Mouse (Mus musculus) retina, postnatal 7 days (tissue): ENCODE data around the gene Peli2.

Source experiments
- DNase-seq: peaks from one replicate; pipeline ENCODE4 v3.0.0-alpha.2; 2012; ENCODE audit warnings: low read depth, low spot score

Peli2 gene

GRCm38 (mm10) chr14:48125971-48126370 lies 5.3 kb downstream of the Peli2 start:
- DNase-seq, result no peak

DNA sequence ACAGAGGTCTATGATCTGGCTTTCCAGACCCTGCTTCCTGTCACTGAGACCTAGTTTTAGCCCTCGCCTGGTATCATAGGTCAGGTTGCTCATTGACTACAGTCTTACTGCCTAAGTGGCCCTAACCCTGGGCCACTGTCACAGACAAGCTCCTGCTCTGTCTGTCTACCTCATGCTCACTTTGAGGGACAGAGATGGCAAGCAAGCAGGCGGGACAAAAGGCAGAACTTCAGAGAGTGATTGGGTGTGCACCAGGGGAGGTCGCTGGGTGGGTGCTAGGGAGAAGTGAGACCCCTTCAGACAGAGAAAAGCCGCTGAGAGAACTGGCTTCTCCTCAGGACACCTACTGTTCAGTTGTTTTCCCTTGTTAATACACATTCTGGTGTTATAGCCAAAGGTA lies 6.3 kb downstream of the Peli2 start:
- DNase-seq, result no peak

- no peak for DNase-seq
Observed at GRCm38 (mm10) chr14:48127609-48128185, 7.1 kb downstream of the Peli2 start.

- DNase-seq, result no peak
Observed at GRCm38 (mm10) chr14:48128701-48129100, 8.1 kb downstream of the Peli2 start.

DNA sequence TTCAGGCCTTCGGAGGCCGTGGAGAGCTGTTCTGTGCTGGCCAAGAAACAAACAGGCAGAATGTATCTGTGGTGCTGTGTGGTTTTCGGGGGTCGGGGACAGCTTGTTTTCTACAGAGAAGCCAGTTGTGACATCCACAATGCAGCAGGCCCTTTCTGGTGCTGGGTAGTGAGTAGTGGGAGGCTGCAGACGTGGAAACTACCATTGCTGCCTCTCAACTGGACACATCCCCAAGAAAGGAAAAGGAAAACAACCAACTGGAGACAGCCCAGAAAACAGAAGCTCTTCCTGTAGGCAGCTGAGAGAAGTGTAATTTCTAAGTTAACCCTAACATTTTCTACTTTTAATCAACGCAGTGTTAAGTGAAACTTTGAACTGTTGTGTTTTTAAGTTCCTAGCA lies 9.4 kb downstream of the Peli2 start:
- DNase-seq, result no peak

GRCm38 (mm10) chr14:48130761-48131575 lies 10.3 kb downstream of the Peli2 start:
- DNase-seq, result no peak

DNA sequence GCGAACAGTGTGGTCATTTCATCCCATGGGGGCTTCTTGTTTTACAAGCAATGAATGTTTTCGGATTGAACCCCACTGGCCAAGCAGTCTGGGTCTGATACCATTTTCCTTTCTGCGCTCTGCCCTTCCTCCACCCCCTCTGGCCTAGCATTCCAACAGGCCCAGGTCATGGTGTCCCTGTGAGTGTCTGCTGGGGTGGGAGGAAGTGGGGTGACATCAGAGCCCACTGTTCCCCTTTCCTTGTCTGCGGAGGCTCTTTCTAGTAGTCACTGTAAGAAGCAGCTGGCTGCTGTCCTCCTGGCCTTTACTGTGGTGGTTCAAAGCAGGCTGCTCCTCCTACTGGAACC lies 10.9 kb downstream of the Peli2 start:
- DNase-seq, result no peak

GRCm38 (mm10) chr14:48132241-48132640 lies 11.6 kb downstream of the Peli2 start:
- no peak for DNase-seq

DNA sequence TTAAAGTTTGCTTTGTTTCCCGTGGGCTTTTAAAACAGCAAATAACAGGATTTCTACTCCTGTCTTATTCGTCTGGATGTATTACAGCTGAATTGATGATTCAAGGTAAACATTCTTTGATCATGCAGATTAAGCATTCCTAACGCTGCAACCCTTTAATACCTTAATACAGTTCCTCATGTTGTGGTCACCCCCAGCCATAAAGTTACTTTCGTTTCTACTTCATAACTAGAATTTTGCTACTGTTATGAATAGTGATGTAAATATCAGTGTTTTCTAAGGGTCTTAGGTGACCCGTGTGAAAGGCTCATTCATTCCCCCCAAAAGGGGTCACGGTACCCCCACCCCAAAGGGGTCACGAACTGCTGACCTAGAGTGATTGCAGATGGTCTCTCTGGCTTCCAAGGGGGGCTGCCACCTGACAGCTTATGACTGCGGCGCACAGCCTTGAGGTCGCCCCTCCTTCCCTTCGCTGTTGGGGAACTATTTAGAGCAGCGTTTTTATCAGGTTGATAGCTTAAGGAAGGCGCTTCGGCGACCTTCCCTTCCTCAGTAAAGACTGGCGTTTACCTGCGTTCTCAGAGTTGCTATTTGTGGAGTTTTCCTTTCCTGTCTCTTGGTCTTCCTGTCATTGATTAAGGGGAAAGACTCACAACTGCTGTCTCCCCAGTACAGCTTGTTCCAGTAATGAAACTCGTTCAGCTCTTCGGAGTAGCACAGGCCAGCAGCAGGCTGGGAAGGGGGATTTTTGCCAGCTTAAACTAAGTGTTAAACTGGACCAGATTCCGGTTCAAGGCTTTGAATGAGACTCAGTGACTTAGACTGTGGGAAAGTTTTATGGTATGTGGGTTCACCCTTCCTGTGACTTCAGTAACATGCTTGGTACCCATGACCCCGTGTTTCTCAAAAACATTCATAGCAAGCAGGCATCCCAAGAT lies 12.5 kb downstream of the Peli2 start:
- DNase-seq, result no peak

DNA sequence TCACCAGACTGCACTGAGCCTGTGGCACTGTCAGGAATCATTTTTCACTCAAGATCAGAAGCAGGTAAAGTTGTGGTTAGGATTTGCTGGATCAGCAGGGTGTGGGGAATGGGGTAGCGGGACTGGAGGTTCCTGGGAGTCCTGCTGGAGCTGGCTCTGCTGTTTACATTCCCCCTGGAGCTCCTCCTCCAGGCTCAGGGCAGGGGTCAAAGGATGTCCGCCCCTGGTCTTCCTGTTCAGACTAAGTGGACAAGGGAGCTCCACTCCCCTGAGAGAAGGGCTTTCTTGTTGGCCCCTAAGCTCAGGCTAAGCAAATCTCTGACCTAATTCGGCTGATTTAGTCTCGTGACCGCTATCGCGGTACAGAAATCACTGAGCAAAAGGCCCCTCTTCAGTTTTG lies 13.7 kb downstream of the Peli2 start:
- peak; percentile 69 for DNase-seq

DNA sequence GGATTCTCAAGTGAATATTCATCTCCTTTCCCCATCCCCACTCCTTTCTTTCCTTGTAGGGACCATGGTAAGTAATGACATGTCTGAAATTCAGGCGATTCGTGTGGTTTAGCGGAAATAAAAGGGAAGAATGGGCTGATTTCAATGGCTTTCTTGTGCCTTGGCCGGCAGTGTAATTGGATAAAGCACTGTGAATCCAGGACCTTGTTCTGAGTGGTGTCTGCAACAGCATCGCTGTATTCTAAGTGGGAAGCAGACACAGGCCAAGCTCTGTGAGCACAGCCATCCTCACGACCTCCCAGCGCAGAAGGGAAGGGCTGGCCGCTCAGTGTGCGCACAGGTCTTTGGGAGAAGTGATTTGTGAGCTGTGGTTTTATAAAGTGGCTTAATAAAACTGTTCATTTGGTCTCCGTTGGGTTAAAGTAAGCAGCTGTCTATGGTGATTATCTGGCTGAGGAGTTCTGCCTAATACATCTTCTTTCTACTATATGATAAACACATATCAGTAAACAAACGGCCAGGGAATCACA lies 15.3 kb downstream of the Peli2 start:
- no peak for DNase-seq

DNA sequence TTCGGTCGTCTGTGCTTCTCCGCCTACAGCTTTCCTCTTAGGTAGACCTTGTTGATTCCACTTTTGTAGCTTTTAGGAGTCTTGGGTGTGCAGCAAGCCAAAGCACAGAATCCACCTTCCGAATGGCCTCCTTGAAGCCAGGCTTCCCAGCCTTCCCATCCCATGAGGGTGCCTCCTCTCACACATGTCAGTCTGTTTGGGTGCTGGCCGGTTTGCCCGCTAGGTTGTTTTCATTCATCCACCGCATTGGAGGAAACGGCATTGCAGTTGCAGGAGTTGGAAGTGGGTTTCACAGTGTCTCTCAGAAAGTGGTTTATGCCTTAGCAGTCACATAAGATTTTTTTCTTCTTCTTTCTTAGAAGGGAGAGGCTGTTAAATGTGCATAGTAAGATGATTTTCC lies 17.1 kb downstream of the Peli2 start:
- DNase-seq, result no peak

- DNase-seq, result no peak
Observed at GRCm38 (mm10) chr14:48138138-48138537, 17.5 kb downstream of the Peli2 start.

GRCm38 (mm10) chr14:48139409-48139808 lies 18.8 kb downstream of the Peli2 start:
- DNase-seq, result no peak

GRCm38 (mm10) chr14:48141694-48142093 lies 21.1 kb downstream of the Peli2 start:
- DNase-seq, result no peak

DNA sequence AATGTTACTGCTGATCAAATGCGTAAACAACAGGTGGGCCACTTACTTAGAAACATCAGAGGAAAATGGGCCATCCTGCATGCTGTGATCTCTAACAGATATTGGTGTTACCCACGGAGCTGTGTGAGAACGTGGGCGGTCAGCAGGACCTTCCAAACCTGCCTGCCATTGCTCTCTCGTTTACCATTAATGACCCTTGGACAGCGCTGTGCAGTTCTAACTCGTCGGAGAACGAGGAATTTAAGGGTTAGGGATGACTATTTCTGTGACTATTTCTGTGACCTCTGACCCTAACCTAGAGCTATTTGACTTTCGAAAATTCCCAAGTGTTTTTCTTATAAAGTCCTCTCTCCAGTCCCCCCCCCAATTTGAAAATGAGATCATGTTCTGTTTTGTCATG lies 22.1 kb downstream of the Peli2 start:
- DNase-seq, result no peak

- no peak for DNase-seq
Observed at GRCm38 (mm10) chr14:48143141-48143540, 22.5 kb downstream of the Peli2 start.

DNA sequence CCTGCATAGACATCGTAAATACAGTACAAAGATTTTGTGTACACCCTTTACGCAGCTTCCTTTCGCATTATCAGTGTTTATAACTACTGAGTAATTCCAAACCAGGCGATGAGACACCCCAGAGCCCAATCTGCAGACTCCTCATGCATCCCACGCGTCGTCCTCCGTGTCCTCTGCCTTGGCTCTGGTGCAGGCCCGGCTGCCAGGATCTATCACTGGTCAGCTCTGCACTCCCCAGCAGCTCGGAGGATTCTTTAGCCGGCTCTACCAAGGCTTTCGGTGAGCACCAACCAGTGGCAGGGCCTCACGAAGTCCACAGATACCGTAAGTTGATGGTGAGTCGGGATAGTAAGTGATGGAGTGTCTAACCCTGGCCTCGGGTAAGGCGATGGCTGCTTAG lies 23.7 kb downstream of the Peli2 start:
- no peak for DNase-seq

GRCm38 (mm10) chr14:48147688-48148087 lies 27.1 kb downstream of the Peli2 start:
- DNase-seq, result no peak

- DNase-seq, result no peak
Observed at GRCm38 (mm10) chr14:48148615-48149014, 28.0 kb downstream of the Peli2 start.

DNA sequence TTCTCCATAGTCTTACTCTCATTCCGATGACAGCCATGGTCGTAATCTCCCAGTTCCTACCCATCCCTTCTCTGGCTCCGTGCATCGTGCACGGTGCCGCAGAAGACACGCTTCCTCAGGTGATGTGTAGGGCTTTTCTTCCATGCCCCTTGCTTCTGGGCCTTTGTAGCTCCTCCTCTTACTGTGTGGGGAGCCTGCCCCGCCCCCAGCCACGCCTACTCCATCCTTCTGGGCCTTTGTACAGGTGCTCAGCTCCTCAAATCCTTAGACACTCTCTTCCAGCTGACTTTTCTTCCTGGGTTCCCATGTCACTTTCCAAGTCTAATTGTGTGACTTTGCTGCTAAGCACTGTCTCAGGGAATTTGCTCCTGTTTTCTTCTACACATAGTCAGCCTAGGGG lies 28.7 kb downstream of the Peli2 start:
- no peak for DNase-seq

GRCm38 (mm10) chr14:48150903-48151302 lies 30.3 kb downstream of the Peli2 start:
- DNase-seq, result no peak
